10 mouse cellular contexts compared by ENCODE assay signal in the genomic region with DNA sequence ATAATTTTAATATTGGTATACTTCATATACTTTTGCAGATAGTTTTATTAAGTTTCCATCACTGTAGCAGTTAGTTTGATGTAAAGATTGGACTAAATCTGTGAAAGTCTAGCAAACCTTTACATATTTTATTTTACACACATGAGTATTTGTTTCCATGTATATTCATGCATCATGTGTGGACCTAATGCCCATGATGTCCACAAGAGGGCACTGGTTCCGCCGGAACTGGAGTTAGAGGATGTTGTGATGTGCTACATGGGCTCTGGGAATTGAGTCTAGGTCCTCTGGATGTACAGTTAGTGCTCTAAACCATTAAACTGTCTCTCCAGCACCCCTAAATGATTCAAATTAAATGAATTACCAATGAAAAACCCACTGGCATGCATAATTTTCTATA. TPM values are rescaled to one million over a fixed set of nuclear protein-coding genes. Genes with fewer than 3 reads are reported as not detected.
DNase-seq lines count a peak whose midpoint lies in the region; ATAC-seq and TF ChIP-seq lines count a peak whose summit lies in the region.
"Had no signal": no experiment of that assay in that cellular context is flagged by ENCODE, and none has a peak within 500 bp of the region (broad histone marks: within the 10 kb centered on the region; RNA-seq: fewer than 3 reads in every experiment).

No protein-coding gene starts in this region.

- TF ChIP-seq CTCF in heart, adult 2 months (IDR thresholded peaks at IDR 0.05), result peak; percentile 43
- 0 out of 2 replicates have a peak, but pooled peaks have one; percentile 11 for TF ChIP-seq CTCF in spleen, adult 2 months (IDR thresholded peaks at IDR 0.05; ENCODE audit: extremely low read depth, insufficient read depth, insufficient read length, insufficient replicate concordance)

- H3K79me2 ChIP-seq in heart, adult 2 months (replicated peaks; ENCODE audit: control insufficient read depth, insufficient read depth, low read length), result no peaks in the 10 kb centered on the region

- no peaks in the 10 kb centered on the region for H3K9me3 ChIP-seq in hindbrain, embryonic 12.5 days (replicated peaks)
- no peaks in the 10 kb centered on the region for H3K9me3 ChIP-seq in forebrain, embryonic 13.5 days (replicated peaks)
- H3K9me3 ChIP-seq: kidney, embryonic 15.5 days had no signal

- intact Hi-C loops in heart, adult 2 months (cut with DNase I), result no loop called here
- intact Hi-C loops in heart, postnatal 36 days (cut with DNase I), result no loop called here

- H3K27me3 ChIP-seq in heart, adult 2 months (ENCODE audit: control insufficient read depth, insufficient read depth, low read length), result no peaks in the 10 kb centered on the region; the same call in 1 of the 2 replicates
- no peaks in the 10 kb centered on the region for H3K27me3 ChIP-seq in spleen, adult 2 months (ENCODE audit: control insufficient read depth, insufficient read depth, low read length)
- no peaks in the 10 kb centered on the region for H3K27me3 ChIP-seq in hindbrain, embryonic 12.5 days
- no peaks in the 10 kb centered on the region for H3K27me3 ChIP-seq in forebrain, embryonic 13.5 days
- H3K27me3 ChIP-seq: kidney, embryonic 15.5 days had no signal

- no peak for TF ChIP-seq POLR2A in heart, adult 2 months (IDR thresholded peaks at IDR 0.05; ENCODE audit: insufficient read depth, low read depth, low read length)
- no peak for TF ChIP-seq POLR2A in spleen, adult 2 months (IDR thresholded peaks at IDR 0.05; ENCODE audit: low read depth, low read length)

- no peak overlapping the region for H3K9ac ChIP-seq in heart, adult 2 months (ENCODE audit: low read depth, low read length)
- no peak overlapping the region for H3K9ac ChIP-seq in hindbrain, embryonic 12.5 days
- H3K9ac ChIP-seq in forebrain, embryonic 13.5 days, result no peak overlapping the region
- H3K9ac ChIP-seq: kidney, embryonic 15.5 days had no signal

- no peak overlapping the region for H3K4me2 ChIP-seq in hindbrain, embryonic 12.5 days (replicated peaks)
- H3K4me2 ChIP-seq in forebrain, embryonic 13.5 days, result no peak overlapping the region
- H3K4me2 ChIP-seq: kidney, embryonic 15.5 days had no signal

- no peak for ATAC-seq in hindbrain, embryonic 12.5 days (ENCODE audit: low FRiP score)
- no peak for ATAC-seq in forebrain, embryonic 13.5 days

- no peak for TF ChIP-seq EP300 in heart, adult 2 months (IDR thresholded peaks at IDR 0.05; ENCODE audit: insufficient read depth, low read depth, low read length)

- WGBS in heart, adult 2 months, result 63% methylated on average over 2 of the region's 2 CpGs
- WGBS in spleen, adult 2 months, result 77% methylated on average over 2 of the region's 2 CpGs
- WGBS in hindbrain, embryonic 12.5 days, result 75% methylated on average over 2 of the region's 2 CpGs
- 80% methylated on average over 2 of the region's 2 CpGs for WGBS in forebrain, embryonic 13.5 days

- H3K4me1 ChIP-seq in heart, adult 2 months (ENCODE audit: control insufficient read depth, insufficient read depth, low read length), result no peaks in the 10 kb centered on the region
- no peaks in the 10 kb centered on the region for H3K4me1 ChIP-seq in spleen, adult 2 months (ENCODE audit: control insufficient read depth, insufficient read depth, insufficient read length)
- no peaks in the 10 kb centered on the region for H3K4me1 ChIP-seq in hindbrain, embryonic 12.5 days
- no peaks in the 10 kb centered on the region for H3K4me1 ChIP-seq in forebrain, embryonic 13.5 days
- H3K4me1 ChIP-seq: kidney, embryonic 15.5 days had no signal

- DNase-seq in heart, adult 2 months, result no peak
- no peak for DNase-seq in heart, postnatal 36 days
- DNase-seq in spleen, adult 2 months (ENCODE audit: low read depth in 1 of 2, low spot score in 2 of 2), result no peak
- no peak for DNase-seq in spleen, adult 18-20 months
- peak; percentile 5 for DNase-seq in embryo, embryonic 10.5 days (ENCODE audit: low spot score)
- DNase-seq in thymus, postnatal 36 days, result peak; percentile 5 to 14
- DNase-seq: cerebellum, postnatal 14 days had no signal

- H3K4me3 ChIP-seq in heart, adult 2 months, result no peak overlapping the region
- H3K4me3 ChIP-seq in spleen, adult 2 months (ENCODE audit: extremely low read depth, insufficient read depth, insufficient read length), result no peak overlapping the region
- H3K4me3 ChIP-seq in hindbrain, embryonic 12.5 days, result no peak overlapping the region
- no peak overlapping the region for H3K4me3 ChIP-seq in forebrain, embryonic 13.5 days
- H3K4me3 ChIP-seq: kidney, embryonic 15.5 days had no signal

- no peak overlapping the region for H3K27ac ChIP-seq in heart, adult 2 months
- no peak overlapping the region for H3K27ac ChIP-seq in spleen, adult 2 months (ENCODE audit: insufficient read depth, low read length)
- H3K27ac ChIP-seq in hindbrain, embryonic 12.5 days, result no peak overlapping the region
- H3K27ac ChIP-seq in forebrain, embryonic 13.5 days, result no peak overlapping the region
- H3K27ac ChIP-seq: kidney, embryonic 15.5 days had no signal

- H3K36me3 ChIP-seq in heart, adult 2 months (ENCODE audit: control insufficient read depth, insufficient read depth, low read length), result no peaks in the 10 kb centered on the region
- no peaks in the 10 kb centered on the region for H3K36me3 ChIP-seq in spleen, adult 2 months (ENCODE audit: control insufficient read depth, insufficient read depth, low read length)
- H3K36me3 ChIP-seq in hindbrain, embryonic 12.5 days, result no peaks in the 10 kb centered on the region
- H3K36me3 ChIP-seq in forebrain, embryonic 13.5 days (ENCODE audit: poor library complexity, severe bottlenecking), result no peaks in the 10 kb centered on the region
- H3K36me3 ChIP-seq: kidney, embryonic 15.5 days had no signal

RNA-seq across cellular contexts. Expression of a gene that starts 37.3 kb away (rescaled TPM):
- total RNA-seq in heart, adult 2 months (2021), result under 1 TPM; 0.25 to 0.52 TPM
- polyA plus RNA-seq in heart, adult 2 months (2012; rRNA removed), result 0.35 and 0.41 TPM in 2 replicates
- total RNA-seq in heart, postnatal 36 days (2021), result under 1 TPM; 0.22 to 0.39 TPM
- polyA plus RNA-seq in spleen, adult 2 months (2012; rRNA removed), result 3.4 and 4.4 TPM in 2 replicates
- 0.22 and 0.27 TPM in 2 replicates for polyA plus RNA-seq in hindbrain, embryonic 12.5 days (2016; fragmentation: Nextera tagmentation; extraction: Ambion mirVana)
- 0.10 and 0.13 TPM in 2 replicates for polyA plus RNA-seq in forebrain, embryonic 13.5 days (2015; fragmentation: Nextera tagmentation; extraction: Ambion mirVana)

Comparison
In these comparisons a context has a peak if more than half of its experiments do, and no peak if none do; other contexts are left out.
1. DNase-seq: peak in embryo, embryonic 10.5 days (single experiment) and thymus, postnatal 36 days (2 of 2); none in heart, adult 2 months (0 of 2), heart, postnatal 36 days (0 of 2), spleen, adult 2 months (0 of 2) and spleen, adult 18-20 months (0 of 2).